ENCODE assay signal across 8 mouse cellular contexts in genomic region chr4:108030888-108031501, GRCm38 (mm10).
A peak's percentile ranks its signal among the peaks of the same experiment; 100 is the strongest.
DNase-seq lines count a peak whose midpoint lies in the region; ATAC-seq lines count a peak whose summit lies in the region.

No protein-coding gene starts in this region.

- H3K4me1 ChIP-seq in heart, embryonic 14.5 days (ENCODE audit: control insufficient read depth in 2 of 2, insufficient read depth in 2 of 2, low read length in 2 of 2): peaks cover 0 to 5% of the 10 kb centered on the region in 2 experiments; a peak in 1 of 4 replicates
- H3K4me1 ChIP-seq in intestine, embryonic 14.5 days (replicated peaks; ENCODE audit: control insufficient read depth, insufficient read depth, low read length): peaks cover 9% of the 10 kb centered on the region; the same call in 1 of the 2 replicates
- peaks cover 12% of the 10 kb centered on the region for H3K4me1 ChIP-seq in midbrain, embryonic 16.5 days (ENCODE audit: control insufficient read depth, insufficient read depth, low read length)

- peaks cover 48% of the 10 kb centered on the region for H3K27me3 ChIP-seq in heart, embryonic 14.5 days (ENCODE audit: control insufficient read depth, insufficient read depth, low read length)
- peaks cover 38% of the 10 kb centered on the region for H3K27me3 ChIP-seq in intestine, embryonic 14.5 days (replicated peaks; ENCODE audit: control insufficient read depth, insufficient read depth, low read length)
- H3K27me3 ChIP-seq in midbrain, embryonic 16.5 days (ENCODE audit: control insufficient read depth, insufficient read depth, low read depth, low read length): peaks cover 28% of the 10 kb centered on the region

- ATAC-seq in heart, embryonic 14.5 days (ENCODE audit: insufficient number of reproducible peaks, insufficient read depth, low FRiP score, low read depth): no peak
- peak; percentile 25; the same call in 1 of the 2 replicates for ATAC-seq in intestine, embryonic 14.5 days (replicated peaks; ENCODE audit: low FRiP score, low TSS enrichment, low read depth)
- ATAC-seq in midbrain, embryonic 16.5 days: peak; percentile 47; the same call in 1 of the 2 replicates
- no peak for ATAC-seq in megakaryocyte-erythroid progenitor cell, adult 5-6 weeks (replicated peaks; ENCODE audit: low FRiP score, low TSS enrichment, poor library complexity, severe bottlenecking)

- H3K4me2 ChIP-seq in heart, embryonic 14.5 days (ENCODE audit: low read length): peak overlapping the region; percentile 99
- H3K4me2 ChIP-seq in intestine, embryonic 14.5 days (ENCODE audit: low read length): peak overlapping the region; percentile 100
- peak overlapping the region; percentile 93 for H3K4me2 ChIP-seq in midbrain, embryonic 16.5 days (ENCODE audit: low read length)

- DNase-seq in heart, adult 8-10 months (ENCODE audit: low spot score): no peak
- DNase-seq in ZHBTc4 (ENCODE audit: low read depth, low spot score): peak; percentile 59
- peak; percentile 66 for DNase-seq in intestine, embryonic 14.5 days (ENCODE audit: low spot score)
- no peak for DNase-seq in adrenal gland, adult 18-20 months (ENCODE audit: low spot score in 2 of 2)
- no peak for DNase-seq in left cerebral cortex, adult 8-10 months (ENCODE audit: low spot score in 2 of 2)

- WGBS in heart, embryonic 14.5 days: 8% methylated on average over 22 of the region's 22 CpGs
- WGBS in intestine, embryonic 14.5 days: 7% methylated on average over 22 of the region's 22 CpGs
- 4% methylated on average over 22 of the region's 22 CpGs for WGBS in midbrain, embryonic 16.5 days

- H3K36me3 ChIP-seq in heart, embryonic 14.5 days (ENCODE audit: control insufficient read depth, insufficient read depth, low read length): no peaks in the 10 kb centered on the region
- H3K36me3 ChIP-seq in intestine, embryonic 14.5 days (ENCODE audit: control insufficient read depth, insufficient read depth, low read length): no peaks in the 10 kb centered on the region
- H3K36me3 ChIP-seq in midbrain, embryonic 16.5 days (ENCODE audit: control insufficient read depth, insufficient read depth, low read length): no peaks in the 10 kb centered on the region

- H3K9ac ChIP-seq in heart, embryonic 14.5 days (ENCODE audit: low read length): peak overlapping the region; percentile 67; the same call in 1 of the 2 replicates
- H3K9ac ChIP-seq in intestine, embryonic 14.5 days (ENCODE audit: low read length): peak overlapping the region; percentile 41; the same call in 1 of the 2 replicates
- H3K9ac ChIP-seq in midbrain, embryonic 16.5 days (ENCODE audit: low read depth, low read length): peak overlapping the region; percentile 71

- peak overlapping the region; percentile 44 to 64 for H3K4me3 ChIP-seq in heart, embryonic 14.5 days (ENCODE audit: control insufficient read depth in 1 of 2, insufficient read depth in 1 of 2, low read depth in 1 of 2, low read length in 2 of 2)
- peak overlapping the region; percentile 61 for H3K4me3 ChIP-seq in intestine, embryonic 14.5 days (ENCODE audit: low read depth, low read length)
- H3K4me3 ChIP-seq in midbrain, embryonic 16.5 days (ENCODE audit: low read depth, low read length): peak overlapping the region; percentile 68

- H3K27ac ChIP-seq in heart, embryonic 14.5 days (replicated peaks in 1 of 2; ENCODE audit: control insufficient read depth in 1 of 2, insufficient read depth in 1 of 2, low read depth in 2 of 2, low read length in 2 of 2): no peak overlapping the region
- H3K27ac ChIP-seq in intestine, embryonic 14.5 days (ENCODE audit: low read depth): no peak overlapping the region
- H3K27ac ChIP-seq in midbrain, embryonic 16.5 days (ENCODE audit: low read length): no peak overlapping the region

- H3K9me3 ChIP-seq in heart, embryonic 14.5 days (ENCODE audit: control insufficient read depth, low read length): no peaks in the 10 kb centered on the region
- no peaks in the 10 kb centered on the region for H3K9me3 ChIP-seq in intestine, embryonic 14.5 days (ENCODE audit: control insufficient read depth, low read length)
- H3K9me3 ChIP-seq in midbrain, embryonic 16.5 days (replicated peaks; ENCODE audit: control insufficient read depth, low read length, poor library complexity, severe bottlenecking): no peaks in the 10 kb centered on the region

Comparison
In these comparisons a context has a peak if more than half of its experiments do, and no peak if none do; other contexts are left out.
1. ATAC-seq: peak in intestine, embryonic 14.5 days (single experiment) and midbrain, embryonic 16.5 days (single experiment); none in heart, embryonic 14.5 days (single experiment) and megakaryocyte-erythroid progenitor cell, adult 5-6 weeks (single experiment).
2. DNase-seq: peak in ZHBTc4 (single experiment) and intestine, embryonic 14.5 days (single experiment); none in heart, adult 8-10 months (single experiment), adrenal gland, adult 18-20 months (0 of 2) and left cerebral cortex, adult 8-10 months (0 of 2).
3. Peak in every context shown above with its lines, with median percentiles within 50 percentile points of each other: H3K4me2 ChIP-seq, H3K4me3 ChIP-seq and H3K9ac ChIP-seq.